Comparison of ENCODE assay signal across 27 mouse cellular contexts in the genomic region with DNA sequence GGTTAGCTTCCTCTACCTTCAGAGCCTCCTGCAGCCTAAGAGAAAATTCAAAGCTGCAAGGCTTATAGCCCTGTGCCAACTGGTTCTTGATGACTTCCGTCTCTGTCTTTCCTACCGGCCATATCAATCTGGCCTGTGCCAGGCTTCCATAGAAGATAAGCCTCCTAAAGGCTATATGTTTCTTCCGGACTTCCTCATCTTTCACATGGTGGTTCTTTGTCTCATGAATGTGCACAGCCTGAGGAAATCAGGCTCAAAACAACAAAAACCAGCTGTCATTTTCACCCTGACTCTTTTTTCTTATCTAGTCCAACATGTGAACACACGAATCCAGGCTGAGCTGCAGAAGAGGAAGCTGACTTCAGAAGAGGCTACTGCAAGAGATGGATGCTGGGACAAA.
DNase-seq lines count a peak whose midpoint lies in the region; ATAC-seq and TF ChIP-seq lines count a peak whose summit lies in the region.
"Had no signal": no experiment of that assay in that cellular context is flagged by ENCODE, and none has a peak within 500 bp of the region (broad histone marks: within the 10 kb centered on the region; RNA-seq: fewer than 3 reads in every experiment).

No protein-coding gene starts in this region.

- H3K4me1 ChIP-seq in heart, embryonic 14.5 days (ENCODE audit: control insufficient read depth in 2 of 2, insufficient read depth in 2 of 2, low read length in 2 of 2): no peaks in the 10 kb centered on the region
- no peaks in the 10 kb centered on the region for H3K4me1 ChIP-seq in heart, embryonic 11.5 days (ENCODE audit: control insufficient read depth, insufficient read depth, low read length)
- H3K4me1 ChIP-seq in G1E (ENCODE audit: insufficient read depth, low read depth, low read length): peaks cover 20% of the 10 kb centered on the region
- H3K4me1 ChIP-seq in neural tube, embryonic 15.5 days: no peaks in the 10 kb centered on the region
- H3K4me1 ChIP-seq: embryonic facial prominence, embryonic 12.5 days; embryonic facial prominence, embryonic 15.5 days; heart, embryonic 13.5 days had no signal

- H3K27me3 ChIP-seq in heart, embryonic 14.5 days (ENCODE audit: control insufficient read depth, insufficient read depth, low read length): no peaks in the 10 kb centered on the region
- H3K27me3 ChIP-seq in heart, embryonic 11.5 days (ENCODE audit: control insufficient read depth, insufficient read depth, low read length): no peaks in the 10 kb centered on the region
- no peaks in the 10 kb centered on the region for H3K27me3 ChIP-seq in G1E (ENCODE audit: insufficient read depth, low read length)
- H3K27me3 ChIP-seq in neural tube, embryonic 15.5 days (replicated peaks): no peaks in the 10 kb centered on the region
- H3K27me3 ChIP-seq: CH12.LX; embryonic facial prominence, embryonic 12.5 days; embryonic facial prominence, embryonic 15.5 days; heart, embryonic 13.5 days; Patski had no signal

- 47% methylated on average over 4 of the region's 4 CpGs for WGBS in heart, embryonic 14.5 days
- 49% methylated on average over 4 of the region's 4 CpGs for WGBS in heart, embryonic 11.5 days (ENCODE audit: insufficient replicate concordance)
- WGBS in neural tube, embryonic 15.5 days: 88% methylated on average over 4 of the region's 4 CpGs

- H3K36me3 ChIP-seq in heart, embryonic 14.5 days (ENCODE audit: control insufficient read depth, insufficient read depth, low read length): no peaks in the 10 kb centered on the region
- no peaks in the 10 kb centered on the region for H3K36me3 ChIP-seq in heart, embryonic 11.5 days (ENCODE audit: control insufficient read depth, insufficient read depth, low read length)
- H3K36me3 ChIP-seq in G1E (replicated peaks): no peaks in the 10 kb centered on the region
- H3K36me3 ChIP-seq in neural tube, embryonic 15.5 days: 0 out of 2 replicates have a peak, but pooled peaks cover 3% of the 10 kb centered on the region
- H3K36me3 ChIP-seq: embryonic facial prominence, embryonic 12.5 days; embryonic facial prominence, embryonic 15.5 days; heart, embryonic 13.5 days had no signal

- no peak overlapping the region for H3K4me3 ChIP-seq in heart, embryonic 14.5 days (ENCODE audit: control insufficient read depth in 1 of 2, insufficient read depth in 1 of 2, low read depth in 1 of 2, low read length in 2 of 2)
- H3K4me3 ChIP-seq in heart, embryonic 11.5 days (ENCODE audit: low read depth, low read length): no peak overlapping the region
- no peak overlapping the region for H3K4me3 ChIP-seq in G1E (ENCODE audit: low read depth, low read length)
- H3K4me3 ChIP-seq in neural tube, embryonic 15.5 days (replicated peaks): no peak overlapping the region
- H3K4me3 ChIP-seq: embryonic facial prominence, embryonic 12.5 days; embryonic facial prominence, embryonic 15.5 days; gastrocnemius, adult 2 months; heart, embryonic 13.5 days had no signal

- no peak overlapping the region for H3K27ac ChIP-seq in heart, embryonic 14.5 days (replicated peaks in 1 of 2; ENCODE audit: control insufficient read depth in 1 of 2, insufficient read depth in 1 of 2, low read depth in 2 of 2, low read length in 2 of 2)
- no peak overlapping the region for H3K27ac ChIP-seq in heart, embryonic 11.5 days (ENCODE audit: low read depth, low read length)
- H3K27ac ChIP-seq in neural tube, embryonic 15.5 days (replicated peaks): no peak overlapping the region
- H3K27ac ChIP-seq: embryonic facial prominence, embryonic 12.5 days; embryonic facial prominence, embryonic 15.5 days; gastrocnemius, adult 2 months; heart, embryonic 13.5 days; hindbrain, embryonic 14.5 days; hindbrain, postnatal 0 days had no signal

- ATAC-seq in heart, embryonic 14.5 days (ENCODE audit: insufficient number of reproducible peaks, insufficient read depth, low FRiP score, low read depth): 0 out of 2 replicates have a peak, but pooled peaks have one; percentile 35
- ATAC-seq in heart, embryonic 11.5 days (replicated peaks; ENCODE audit: insufficient number of reproducible peaks, low FRiP score, low TSS enrichment): no peak
- ATAC-seq in G1E (ENCODE audit: extremely low read depth, insufficient number of reproducible peaks, low FRiP score, poor library complexity, severe bottlenecking): peak; percentile 77
- peak; percentile 23 for ATAC-seq in megakaryocyte progenitor cell, adult 5-6 weeks (replicated peaks; ENCODE audit: poor library complexity)
- ATAC-seq in neural tube, embryonic 15.5 days (ENCODE audit: low FRiP score): no peak
- ATAC-seq: forebrain, embryonic 14.5 days; forebrain, postnatal 0 days; hindbrain, postnatal 0 days; inflammation-experienced regulatory T-cells, adult 6 months; Patski had no signal

- no peak overlapping the region for H3K4me2 ChIP-seq in heart, embryonic 14.5 days (ENCODE audit: low read length)
- no peak overlapping the region for H3K4me2 ChIP-seq in heart, embryonic 11.5 days
- no peak overlapping the region for H3K4me2 ChIP-seq in neural tube, embryonic 15.5 days
- H3K4me2 ChIP-seq: embryonic facial prominence, embryonic 12.5 days; embryonic facial prominence, embryonic 15.5 days; heart, embryonic 13.5 days; hindbrain, embryonic 14.5 days had no signal

- no peak for TF ChIP-seq CTCF in G1E (IDR thresholded peaks at IDR 0.05; ENCODE audit: low read depth, low read length)

- DNase-seq in G1E (ENCODE audit: low spot score) (peak; percentile 6), MEL-GATA-1-ER (ENCODE audit: extremely low read depth, low read depth) (peak; percentile 98)
- DNase-seq in thymus, postnatal 36 days: no peak
- DNase-seq: adrenal gland, postnatal 10 days; adrenal gland, postnatal 36 days; B cell, adult 2 months; cerebellum, adult 18-20 months; cerebellum, adult 9-10 months; cerebellum, postnatal 14 days; forebrain, postnatal 0 days; gastrocnemius, adult 2 months; gastrocnemius, postnatal 14 days; heart, adult 18-20 months; heart, postnatal 36 days had no signal

- H3K9ac ChIP-seq in heart, embryonic 14.5 days (ENCODE audit: low read length): no peak overlapping the region
- no peak overlapping the region for H3K9ac ChIP-seq in heart, embryonic 11.5 days (ENCODE audit: low read depth, low read length)
- H3K9ac ChIP-seq in neural tube, embryonic 15.5 days (replicated peaks): no peak overlapping the region
- H3K9ac ChIP-seq: embryonic facial prominence, embryonic 12.5 days; embryonic facial prominence, embryonic 15.5 days; forebrain, postnatal 0 days; heart, embryonic 13.5 days; hindbrain, embryonic 14.5 days had no signal

- no peaks in the 10 kb centered on the region for H3K9me3 ChIP-seq in heart, embryonic 14.5 days (ENCODE audit: control insufficient read depth, low read length)
- H3K9me3 ChIP-seq in heart, embryonic 11.5 days (replicated peaks; ENCODE audit: control insufficient read depth, low read length): no peaks in the 10 kb centered on the region
- H3K9me3 ChIP-seq in G1E (replicated peaks): no peaks in the 10 kb centered on the region
- no peaks in the 10 kb centered on the region for H3K9me3 ChIP-seq in neural tube, embryonic 15.5 days (replicated peaks)
- H3K9me3 ChIP-seq: embryonic facial prominence, embryonic 12.5 days; embryonic facial prominence, embryonic 15.5 days; heart, embryonic 13.5 days had no signal

Comparison
In these comparisons a context has a peak if more than half of its experiments do, and no peak if none do; other contexts are left out.
1. ATAC-seq: peak in heart, embryonic 14.5 days (single experiment), G1E (single experiment) and megakaryocyte progenitor cell, adult 5-6 weeks (single experiment); none in heart, embryonic 11.5 days (single experiment) and neural tube, embryonic 15.5 days (single experiment).
2. DNase-seq: peak in G1E (single experiment) and MEL-GATA-1-ER (single experiment); none in thymus, postnatal 36 days (0 of 2).